Mouse (Mus musculus) forebrain, postnatal 0 days (tissue): ENCODE data around the gene Spast. TPM values are rescaled to one million over a fixed set of nuclear protein-coding genes. Genes with fewer than 3 reads are reported as not detected.
A peak's percentile ranks its signal among the peaks of the same experiment; 100 is the strongest.

ENCODE experiments used
- ATAC-seq: fragments of 200-750 bp; cut with Nextera tagmentation; 2 replicates; pipeline ENCODE4 v1.8.0; 2017; ENCODE audit warnings: mild to moderate bottlenecking, moderate library complexity
- DNase-seq: peaks from one replicate; pipeline ENCODE4 v3.0.0-alpha.2; 2015
- H3K27ac ChIP-seq: fragments of 300-500 bp; sonication (generic); 2 replicates; pipeline ENCODE4 v1.5.1; 2014; ENCODE audit warnings: low read depth, mild to moderate bottlenecking, antibody characterized with exemption, low read length, moderate library complexity, mixed read lengths
- H3K27me3 ChIP-seq: fragments of 300-500 bp; sonication (generic); 2 replicates; pipeline ENCODE4 v1.6.1; 2014; ENCODE audit warnings: mild to moderate bottlenecking, low read length, mixed read lengths; ENCODE audit not compliant: insufficient read depth
- H3K36me3 ChIP-seq: fragments of 300-500 bp; sonication (generic); 2 replicates; pipeline ENCODE4 v1.6.1; 2014; ENCODE audit warnings: mild to moderate bottlenecking, moderate library complexity; ENCODE audit not compliant: insufficient read depth
- H3K4me1 ChIP-seq: fragments of 300-500 bp; sonication (generic); 2 replicates; pipeline ENCODE4 v1.6.1; 2014; ENCODE audit warnings: antibody characterized with exemption; ENCODE audit not compliant: insufficient read depth
- H3K4me2 ChIP-seq: fragments of 300-500 bp; sonication (generic); 2 replicates; pipeline ENCODE4 v1.6.1; 2014; ENCODE audit warnings: low read depth, mild to moderate bottlenecking, moderate library complexity
- H3K4me3 ChIP-seq: fragments of 300-500 bp; sonication (generic); 2 replicates; pipeline ENCODE4 v1.5.1; 2014; ENCODE audit warnings: low read depth, low read length, mixed read lengths
- H3K9ac ChIP-seq: fragments of 300-500 bp; sonication (generic); 2 replicates; pipeline ENCODE4 v1.6.1; 2014; ENCODE audit warnings: mild to moderate bottlenecking
- H3K9me3 ChIP-seq: fragments of 300-500 bp; sonication (generic); 2 replicates; pipeline ENCODE4 v1.6.1; 2016; ENCODE audit warnings: low read length
- CTCF ChIP-seq: sonication (generic); IDR thresholded peaks from 2 replicates; pipeline ENCODE4 v1.5.1; 2016; ENCODE audit warnings: antibody characterized with exemption, control low read depth, low read depth
- WGBS: fragments of 180-500 bp; shearing (Covaris S2); extraction: QIAGEN DNeasy Blood & Tissue Kit; methylation state at CpG from one replicate; pipeline ENCODE4 v1.1.7; 2014; 5-methylcytosine and 5-hydroxymethylcytosine counted together
- polyA plus RNA-seq: library from polyadenylated mRNA; unstranded; fragments of >200 nt; fragmentation: Nextera tagmentation; extraction: Ambion mirVana; gene quantifications from 2 replicates; pipeline ENCODE4 v1.2.1, GENCODE M21; 2015
- total RNA-seq: library from RNA; depleted of rRNA; stranded (reverse); fragments of >200 nt; gene quantifications from 2 replicates; pipeline ENCODE4 v1.2.3, GENCODE M21; 2014

The Spast gene
- total and polyA plus RNA-seq, 2 experiments from 2014 or later = 23.2 to 181 TPM

DNA sequence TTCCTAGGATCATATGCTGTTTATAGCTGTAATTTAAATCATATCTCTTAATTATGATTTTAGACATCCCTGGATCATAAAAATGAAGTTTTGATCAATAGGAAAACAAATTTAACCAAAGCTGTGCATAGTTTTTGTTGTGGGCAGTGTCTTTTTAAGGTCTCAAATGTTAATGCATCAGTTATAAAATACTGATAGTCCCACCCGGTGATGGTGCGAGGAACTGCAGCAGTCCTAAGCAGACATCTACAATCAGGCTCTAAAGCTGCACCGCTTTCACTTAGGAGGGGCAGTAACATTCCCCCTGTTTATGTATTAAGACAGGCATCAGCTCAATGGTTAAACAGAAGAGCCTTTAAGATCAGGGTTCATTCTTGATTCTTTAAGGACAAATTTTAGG, 51.1 kb downstream of the Spast start:
- 80% methylated on average over 3 of the region's 3 CpGs for WGBS
- no peak overlapping the region for H3K9ac ChIP-seq
- no peaks in the 10 kb centered on the region for H3K4me1 ChIP-seq
- no peak overlapping the region for H3K4me2 ChIP-seq
- peak; percentile 35 for TF ChIP-seq CTCF
- peak; percentile 48; the same call in 1 of the 2 replicates for ATAC-seq
- H3K9me3 ChIP-seq = no peaks in the 10 kb centered on the region
- no peaks in the 10 kb centered on the region for H3K27me3 ChIP-seq
- DNase-seq = no peak
- H3K27ac ChIP-seq = no peak overlapping the region
- peaks cover 31% of the 10 kb centered on the region for H3K36me3 ChIP-seq
- no peak overlapping the region for H3K4me3 ChIP-seq

DNA sequence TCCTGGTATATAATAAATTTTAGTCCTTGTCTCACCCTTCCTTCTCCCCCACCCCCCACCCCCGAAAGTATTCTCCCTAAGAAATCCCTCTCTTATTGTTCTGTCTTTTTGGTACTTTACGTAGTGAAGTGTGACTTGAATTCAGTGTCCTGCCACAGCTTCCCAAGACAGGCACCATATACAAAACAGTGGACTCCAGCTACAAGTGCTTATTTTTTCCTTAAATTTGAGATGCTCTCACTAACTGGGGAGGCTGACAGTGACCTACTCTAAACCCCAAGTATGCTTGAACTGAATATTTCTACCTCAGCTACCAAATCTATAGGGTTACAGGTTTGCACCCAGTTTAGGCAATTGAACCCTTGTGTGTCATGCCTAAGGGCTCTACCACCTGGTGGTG, 55.6 kb downstream of the Spast start:
- H3K4me2 ChIP-seq = no peak overlapping the region
- DNase-seq (no peak), ATAC-seq (no peak)
- no peak overlapping the region for H3K9ac ChIP-seq
- TF ChIP-seq CTCF = no peak
- H3K4me1 ChIP-seq = no peaks in the 10 kb centered on the region
- no peak overlapping the region for H3K27ac ChIP-seq
- H3K27me3 ChIP-seq = no peaks in the 10 kb centered on the region
- H3K9me3 ChIP-seq = no peaks in the 10 kb centered on the region
- WGBS = 71% methylated on average over 2 of the region's 2 CpGs
- H3K4me3 ChIP-seq = no peak overlapping the region
- no peaks in the 10 kb centered on the region for H3K36me3 ChIP-seq

DNA sequence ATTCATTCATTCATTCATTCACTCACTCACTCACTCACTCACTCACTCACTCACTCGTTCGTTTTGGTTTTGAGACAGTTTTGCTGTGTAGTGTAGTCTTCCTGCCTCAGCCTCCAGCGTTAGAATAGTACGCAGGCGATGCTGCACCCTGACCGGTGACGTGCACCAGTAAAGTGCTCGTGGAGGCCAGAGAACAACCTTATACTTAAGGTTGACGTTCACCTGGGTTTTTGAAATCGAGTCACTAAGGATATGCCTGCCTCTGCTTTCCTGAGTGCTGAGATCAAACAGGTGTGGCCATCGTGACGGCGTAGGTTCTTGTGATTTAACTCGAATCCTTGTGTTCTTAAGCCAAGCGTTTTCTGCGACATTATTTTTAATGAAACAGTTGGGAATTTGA, 56.1 kb downstream of the Spast start:
- Histone ChIP-seq H3K9ac (peak overlapping the region; percentile 47; the same call in 1 of the 2 replicates), H3K4me2 (peak overlapping the region; percentile 53), H3K9me3 (no peaks in the 10 kb centered on the region), H3K27me3 (no peaks in the 10 kb centered on the region), H3K4me3 (peak overlapping the region; percentile 55), H3K36me3 (no peaks in the 10 kb centered on the region), H3K27ac (peak overlapping the region; percentile 42; the same call in 1 of the 2 replicates), H3K4me1 (no peaks in the 10 kb centered on the region)
- WGBS = 29% methylated on average over 16 of the region's 16 CpGs
- ATAC-seq (peak; percentile 7), DNase-seq (no peak)
- TF ChIP-seq CTCF = no peak

GRCm38 (mm10) chr17:74395383-74396065, 56.7 kb downstream of the Spast start, which contains the start of gene Slc30a6:
Slc30a6 (plus strand) TSS chr17:74395608.
- H3K4me1 ChIP-seq = no peaks in the 10 kb centered on the region
- TF ChIP-seq CTCF = no peak
- ATAC-seq (peak; percentile 99), DNase-seq (peak; percentile 97)
- H3K27me3 ChIP-seq = no peaks in the 10 kb centered on the region
- peak within 1 kb of the TSS; percentile 90 for H3K27ac ChIP-seq
- no peaks in the 10 kb centered on the region for H3K9me3 ChIP-seq
- H3K4me3 ChIP-seq = peak within 1 kb of the TSS; percentile 55
- peak within 1 kb of the TSS; percentile 59 for H3K4me2 ChIP-seq
- H3K36me3 ChIP-seq = no peaks in the 10 kb centered on the region
- peak within 1 kb of the TSS; percentile 69 for H3K9ac ChIP-seq
- under 1% methylated on average over 41 of the region's 41 CpGs for WGBS

DNA sequence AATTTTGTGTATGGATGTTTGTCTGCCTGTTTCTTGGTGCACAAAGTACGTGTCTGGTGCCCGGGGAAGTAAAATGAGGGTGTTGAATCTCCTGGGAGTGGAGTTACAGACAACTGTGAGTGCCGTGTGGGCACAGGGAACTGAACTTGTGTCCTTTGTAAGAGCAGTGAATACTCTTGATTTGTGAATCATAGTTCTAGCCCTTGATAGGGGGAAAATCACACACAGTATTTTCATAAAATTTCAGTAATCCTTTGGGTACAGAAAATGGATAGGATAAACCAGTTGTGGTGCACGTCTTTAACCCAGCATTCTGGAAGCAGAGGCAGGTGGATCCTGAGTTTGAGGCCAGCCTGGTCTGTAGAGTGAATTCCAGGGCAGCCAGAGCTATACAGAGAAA, 58.0 kb downstream of the Spast start:
- H3K4me2 ChIP-seq = no peak overlapping the region; the same call in 1 of the 2 replicates
- DNase-seq = no peak
- H3K4me1 ChIP-seq = no peaks in the 10 kb centered on the region
- H3K9ac ChIP-seq = 0 out of 2 replicates have a peak overlapping the region, but pooled peaks have one; percentile 69
- H3K36me3 ChIP-seq = peaks cover 1% of the 10 kb centered on the region; the same call in 1 of the 2 replicates
- H3K27ac ChIP-seq = no peak overlapping the region
- no peak overlapping the region for H3K4me3 ChIP-seq
- no peak for ATAC-seq
- WGBS = 72% methylated on average over 4 of the region's 4 CpGs
- H3K9me3 ChIP-seq = no peaks in the 10 kb centered on the region
- H3K27me3 ChIP-seq = no peaks in the 10 kb centered on the region
- TF ChIP-seq CTCF = no peak

DNA sequence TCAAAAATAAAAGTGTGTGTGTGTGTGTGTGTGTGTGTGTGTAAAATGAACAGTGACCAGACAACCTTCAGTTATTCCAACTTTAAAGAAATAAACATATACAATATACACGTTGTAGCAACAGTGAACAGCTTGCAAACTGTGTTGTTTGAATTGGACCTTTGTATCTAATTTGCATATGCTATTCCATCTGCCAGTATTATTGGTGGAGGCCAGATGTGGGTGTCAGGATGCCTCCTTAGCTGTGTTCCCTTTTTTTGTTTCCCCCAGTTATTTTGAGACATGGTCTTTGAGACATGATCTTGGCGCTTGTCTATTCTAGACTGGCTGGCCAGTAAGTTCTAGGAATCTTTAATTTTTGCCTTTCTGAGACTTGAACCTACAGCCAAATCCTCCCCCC, 58.4 kb downstream of the Spast start:
- WGBS = 77% methylated on average over 2 of the region's 2 CpGs

GRCm38 (mm10) chr17:74402486-74403222, 63.9 kb downstream of the Spast start:
- Histone ChIP-seq H3K4me2 (no peak overlapping the region), H3K36me3 (peaks cover 42% of the 10 kb centered on the region), H3K9ac (no peak overlapping the region), H3K27me3 (no peaks in the 10 kb centered on the region), H3K4me3 (no peak overlapping the region), H3K9me3 (no peaks in the 10 kb centered on the region), H3K27ac (no peak overlapping the region), H3K4me1 (no peaks in the 10 kb centered on the region)
- ATAC-seq (no peak), DNase-seq (no peak)
- no peak for TF ChIP-seq CTCF
- WGBS = 96% methylated on average over 12 of the region's 12 CpGs

More for the DNA sequence above, 58.4 kb downstream of the Spast start:
- ATAC-seq (no peak), DNase-seq (no peak)
- TF ChIP-seq CTCF = no peak
- Histone ChIP-seq H3K27me3 (no peaks in the 10 kb centered on the region), H3K9me3 (no peaks in the 10 kb centered on the region), H3K9ac (no peak overlapping the region), H3K4me2 (no peak overlapping the region), H3K36me3 (peaks cover 5% of the 10 kb centered on the region), H3K4me3 (no peak overlapping the region), H3K4me1 (no peaks in the 10 kb centered on the region), H3K27ac (no peak overlapping the region)
